Mouse (Mus musculus) right cerebral cortex, postnatal 10 days (tissue): ENCODE measurements around the gene Olfr491.

Source experiments
- DNase-seq, 2 experiments: peaks; one replicate each; pipeline ENCODE4 v3.0.0; 2021; ENCODE audit warnings: low spot score in 2 of 2

Olfr491 gene

GRCm38 (mm10) chr7:108313151-108313550, at the start of gene Olfr491:
Gene Olfr491, plus strand, starts transcription at chr7:108313451.
- DNase-seq = no peak

- DNase-seq = no peak
Observed at GRCm38 (mm10) chr7:108288834-108289233, 24.4 kb upstream of the Olfr491 start, which contains the start of gene Olfr490. Gene Olfr490, minus strand, starts transcription at chr7:108288934.

GRCm38 (mm10) chr7:108323574-108323973, 10.3 kb downstream of the Olfr491 start, which contains the start of gene Olfr492:
Gene Olfr492, minus strand, starts transcription at chr7:108323674.
- no peak for DNase-seq

- DNase-seq = no peak
Observed at GRCm38 (mm10) chr7:108346879-108347278, 33.6 kb downstream of the Olfr491 start, which contains the start of gene Olfr493. Gene Olfr493, minus strand, starts transcription at chr7:108346979.

GRCm38 (mm10) chr7:108365035-108365434, 51.8 kb downstream of the Olfr491 start, which contains the start of gene Olfr494:
Gene Olfr494, plus strand, starts transcription at chr7:108365335.
- DNase-seq = no peak
